Mouse (Mus musculus): ENCODE measurements at regions not wholly inside any gene's neighbourhood (a gene's known extent, or its start where the extent isn't known, plus 50 kb on each side); places are given as distances from the start of the nearest gene placed in this dataset.

DNA sequence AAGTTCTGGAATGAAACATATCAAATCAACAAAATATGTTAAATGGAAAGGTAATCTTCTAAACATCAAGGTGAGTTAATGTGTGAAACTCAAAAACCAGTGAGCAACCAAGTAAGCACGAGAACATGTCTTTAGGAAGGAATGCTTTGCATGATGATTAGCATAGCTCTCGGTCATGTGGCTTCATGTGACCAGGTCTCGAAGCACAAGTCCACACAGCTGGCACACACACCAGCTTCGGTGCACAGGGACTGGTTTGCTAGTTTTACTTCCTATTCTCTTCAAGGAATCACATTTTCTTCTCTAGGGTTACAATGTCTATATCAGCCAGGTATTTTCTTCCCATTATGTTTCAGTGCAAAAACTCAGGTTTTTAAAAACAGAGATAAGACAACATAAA is 586.1 kb downstream of the Hdgfl1 start:
- no peak for TF ChIP-seq POLR2A (IDR thresholded peaks at IDR 0.05; ENCODE audit: insufficient read length, low read depth)
- TF ChIP-seq TCF12 (IDR thresholded peaks at IDR 0.05; ENCODE audit: insufficient read depth, poor library complexity, severe bottlenecking), result no peak
- no peak for TF ChIP-seq POLR2AphosphoS2 (IDR thresholded peaks at IDR 0.05; ENCODE audit: insufficient read length, low read depth)

Measured in myocyte (in vitro differentiated cells).